Mouse (Mus musculus) kidney, adult 2 months (tissue): Measurements from ENCODE around the gene Mctp2. TPM values are rescaled to one million over a fixed set of nuclear protein-coding genes. Genes with fewer than 3 reads are reported as not detected.

Experiments
- DNase-seq: peaks from one replicate; pipeline ENCODE4 v3.0.0; 2021
- H3K27ac ChIP-seq: fragments of 200-500 bp; 2 replicates; pipeline ENCODE4 v1.5.1; 2012; ENCODE audit warnings: low read depth, low read length, control low read depth, inconsistent platforms; ENCODE audit not compliant: insufficient read depth
- H3K27me3 ChIP-seq: fragments of 200-500 bp; replicated peaks from 2 replicates; pipeline ENCODE4 v1.6.1; 2012; ENCODE audit warnings: mild to moderate bottlenecking, moderate library complexity, low read length, inconsistent platforms; ENCODE audit not compliant: control insufficient read depth, insufficient read depth
- H3K36me3 ChIP-seq: fragments of 200-500 bp; 2 replicates; pipeline ENCODE4 v1.6.1; 2012; ENCODE audit warnings: mild to moderate bottlenecking, moderate library complexity, low read length, inconsistent platforms; ENCODE audit not compliant: control insufficient read depth, insufficient read depth
- H3K4me1 ChIP-seq: fragments of 200-500 bp; 2 replicates; pipeline ENCODE4 v1.6.1; 2011; ENCODE audit warnings: low read length; ENCODE audit not compliant: control insufficient read depth, insufficient read depth
- H3K4me3 ChIP-seq: fragments of 200-500 bp; 2 replicates; pipeline ENCODE4 v1.5.1; 2011; ENCODE audit warnings: mild to moderate bottlenecking, low read depth, low read length, control low read depth; ENCODE audit not compliant: insufficient read depth
- CTCF ChIP-seq: fragments of 200-500 bp; conservative IDR thresholded peaks from 2 replicates; pipeline ENCODE4 v1.5.1; 2011; ENCODE audit warnings: low read depth, mild to moderate bottlenecking, control low read depth, low read length, moderate library complexity, mixed read lengths; ENCODE audit not compliant: insufficient read depth, insufficient read length
- POLR2A ChIP-seq: fragments of 200-500 bp; IDR thresholded peaks from one replicate; pipeline ENCODE4 v1.6.1; 2011; ENCODE audit warnings: low read depth, low read length, control low read depth
- WGBS: fragments of 180-500 bp; shearing (Covaris S2); methylation state at CpG from one replicate; pipeline ENCODE4 v1.1.7; 2018; 5-methylcytosine and 5-hydroxymethylcytosine counted together
- polyA plus RNA-seq: library from polyadenylated mRNA; depleted of rRNA; stranded (reverse); fragments of >200 nt; gene quantifications from 2 replicates; pipeline ENCODE4 v1.2.3, GENCODE M21; 2012

Gene Mctp2
- polyA plus RNA-seq, 1 experiment, result 0.48 TPM

DNA sequence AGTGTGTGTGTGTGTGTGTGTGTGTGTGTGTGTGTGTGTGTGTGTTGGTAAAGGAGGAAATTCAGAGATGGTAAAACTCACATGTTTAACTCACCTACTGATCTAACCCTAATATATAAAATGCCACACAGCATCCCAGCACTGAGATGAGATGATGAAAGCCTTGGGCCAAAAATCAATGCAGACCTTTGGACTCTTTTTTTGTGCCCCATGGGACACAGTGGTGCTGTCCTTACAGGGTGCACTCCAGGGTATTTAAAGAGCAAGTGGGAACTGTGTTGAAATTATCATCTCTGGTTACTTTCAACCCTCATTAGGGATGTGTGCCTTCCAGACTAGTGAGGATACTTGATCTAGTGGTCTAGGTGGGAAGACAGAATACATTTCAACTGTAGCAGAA lies 159.6 kb downstream of the Mctp2 start:
- H3K27ac ChIP-seq, result no peak overlapping the region
- DNase-seq, result no peak
- TF ChIP-seq CTCF (no peak), POLR2A (no peak)

GRCm38 (mm10) chr7:72145726-72146520 lies 160.5 kb downstream of the Mctp2 start:
- Histone ChIP-seq H3K27me3 (no peaks in the 10 kb centered on the region), H3K36me3 (no peaks in the 10 kb centered on the region), H3K4me1 (no peaks in the 10 kb centered on the region), H3K27ac (no peak overlapping the region), H3K4me3 (no peak overlapping the region)
- TF ChIP-seq POLR2A (no peak), CTCF (no peak)
- no peak for DNase-seq
- 85% methylated on average over 17 of the region's 17 CpGs for WGBS

More for the DNA sequence above, 159.6 kb downstream of the Mctp2 start:
- Histone ChIP-seq H3K36me3 (no peaks in the 10 kb centered on the region), H3K4me1 (no peaks in the 10 kb centered on the region), H3K4me3 (no peak overlapping the region), H3K27me3 (no peaks in the 10 kb centered on the region)

DNA sequence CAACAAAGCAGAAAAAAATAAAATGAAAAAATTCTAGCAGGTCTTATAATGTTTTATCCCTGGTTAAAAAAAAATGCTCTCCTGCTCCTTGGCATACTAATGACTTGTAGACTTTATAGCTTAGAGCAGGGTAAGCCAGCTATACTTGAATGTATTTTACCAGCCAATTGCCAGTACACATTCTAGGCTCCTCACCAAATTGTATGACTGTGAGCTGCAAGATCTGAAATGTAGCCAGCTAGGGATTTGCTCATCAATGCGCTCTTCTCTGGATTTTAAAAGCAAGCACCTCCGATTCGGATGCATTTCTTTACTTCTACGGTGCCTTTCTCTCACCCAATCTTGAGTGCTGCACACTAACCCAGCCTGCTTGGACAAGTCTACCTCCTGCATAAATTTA lies 167.7 kb downstream of the Mctp2 start:
- Histone ChIP-seq H3K4me3 (no peak overlapping the region), H3K27me3 (no peaks in the 10 kb centered on the region), H3K27ac (no peak overlapping the region), H3K4me1 (no peaks in the 10 kb centered on the region), H3K36me3 (no peaks in the 10 kb centered on the region)
- DNase-seq, result no peak
- 98% methylated on average over 4 of the region's 4 CpGs for WGBS
- no peak for TF ChIP-seq POLR2A
- TF ChIP-seq CTCF, result no peak

DNA sequence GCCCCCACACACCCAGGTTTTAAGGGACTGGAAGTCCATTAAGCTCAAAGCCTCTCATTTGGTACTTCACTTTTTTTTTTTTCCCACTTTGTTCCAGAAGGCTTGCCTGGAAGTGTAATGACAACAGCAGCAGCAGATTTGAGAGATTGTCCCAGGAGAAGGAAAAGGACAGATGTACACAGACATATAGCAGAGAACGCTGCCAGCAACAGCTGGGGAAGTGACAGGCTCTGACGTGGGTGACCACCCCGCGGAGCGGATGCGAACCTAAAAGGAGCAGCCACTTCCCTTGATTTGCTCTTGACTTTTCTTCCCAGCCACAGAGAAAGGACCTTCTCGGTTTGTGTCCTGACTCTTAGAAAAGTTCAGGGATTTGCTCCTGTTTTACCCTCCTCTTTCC lies 185.4 kb downstream of the Mctp2 start:
- WGBS, result 78% methylated on average over 7 of the region's 7 CpGs
- no peak for DNase-seq
- no peaks in the 10 kb centered on the region for H3K4me1 ChIP-seq
- TF ChIP-seq CTCF (no peak), POLR2A (no peak)
- H3K27ac ChIP-seq, result no peak overlapping the region
- H3K36me3 ChIP-seq, result no peaks in the 10 kb centered on the region
- H3K27me3 ChIP-seq, result no peaks in the 10 kb centered on the region
- no peak overlapping the region for H3K4me3 ChIP-seq

DNA sequence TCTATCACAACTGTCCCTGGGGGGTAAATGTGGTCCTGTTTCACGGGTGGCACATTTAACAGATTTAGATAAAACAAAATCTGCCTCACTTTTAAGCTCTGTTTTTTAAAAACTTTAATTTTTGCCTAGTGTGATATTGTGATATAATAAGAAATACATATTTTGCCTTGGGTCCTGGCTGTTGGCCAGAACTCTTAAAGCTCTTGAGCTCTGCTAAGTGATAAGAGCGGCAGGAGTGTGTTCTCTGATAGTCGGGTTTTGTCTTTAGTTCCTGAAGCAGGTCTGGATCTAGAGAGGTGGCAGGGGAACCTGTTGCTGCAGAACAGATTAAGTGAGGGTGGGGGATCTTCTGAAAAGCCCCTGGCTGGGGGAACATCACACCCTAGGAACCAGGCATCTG lies 186.7 kb downstream of the Mctp2 start:
- Histone ChIP-seq H3K4me1 (no peaks in the 10 kb centered on the region), H3K27ac (no peak overlapping the region), H3K27me3 (no peaks in the 10 kb centered on the region), H3K36me3 (no peaks in the 10 kb centered on the region), H3K4me3 (no peak overlapping the region)
- 88% methylated on average over 3 of the region's 3 CpGs for WGBS
- DNase-seq, result no peak
- TF ChIP-seq POLR2A (no peak), CTCF (no peak)

GRCm38 (mm10) chr7:72117376-72118077 lies 188.9 kb downstream of the Mctp2 start:
- no peak overlapping the region for H3K4me3 ChIP-seq
- no peaks in the 10 kb centered on the region for H3K27me3 ChIP-seq
- H3K36me3 ChIP-seq, result no peaks in the 10 kb centered on the region
- DNase-seq, result no peak
- 69% methylated on average over 4 of the region's 4 CpGs for WGBS
- no peaks in the 10 kb centered on the region for H3K4me1 ChIP-seq
- TF ChIP-seq POLR2A (no peak), CTCF (no peak)
- no peak overlapping the region for H3K27ac ChIP-seq

GRCm38 (mm10) chr7:72115073-72115472 lies 191.3 kb downstream of the Mctp2 start:
- DNase-seq, result no peak
- H3K27me3 ChIP-seq, result no peaks in the 10 kb centered on the region
- 90% methylated on average over 2 of the region's 2 CpGs for WGBS
- H3K27ac ChIP-seq, result no peak overlapping the region
- no peak overlapping the region for H3K4me3 ChIP-seq
- TF ChIP-seq CTCF (no peak), POLR2A (no peak)
- H3K36me3 ChIP-seq, result no peaks in the 10 kb centered on the region
- no peaks in the 10 kb centered on the region for H3K4me1 ChIP-seq

GRCm38 (mm10) chr7:72110578-72110977 lies 195.8 kb downstream of the Mctp2 start:
- 84% methylated on average over 6 of the region's 6 CpGs for WGBS
- H3K36me3 ChIP-seq, result no peaks in the 10 kb centered on the region
- H3K4me3 ChIP-seq, result no peak overlapping the region
- no peaks in the 10 kb centered on the region for H3K4me1 ChIP-seq
- no peaks in the 10 kb centered on the region for H3K27me3 ChIP-seq
- TF ChIP-seq POLR2A, result no peak
- TF ChIP-seq CTCF, result no peak
- no peak for DNase-seq
- H3K27ac ChIP-seq, result no peak overlapping the region
